30 mouse cellular contexts compared by ENCODE assay signal in genomic region chr6:84173626-84174025, GRCm38 (mm10).
"Had no signal": no experiment of that assay in that cellular context is flagged by ENCODE, and none has a peak within 500 bp of the region (broad histone marks: within the 10 kb centered on the region; RNA-seq: fewer than 3 reads in every experiment).

No protein-coding gene starts in this region.

- H3K9ac ChIP-seq: limb, embryonic 12.5 days; limb, embryonic 13.5 days; limb, embryonic 15.5 days; liver, embryonic 12.5 days; liver, embryonic 13.5 days; liver, embryonic 14.5 days; liver, embryonic 15.5 days; liver, postnatal 0 days; lung, embryonic 14.5 days; lung, embryonic 15.5 days; midbrain, embryonic 12.5 days; midbrain, embryonic 13.5 days; midbrain, embryonic 15.5 days; neural tube, embryonic 12.5 days had no signal

- H3K27me3 ChIP-seq: limb, embryonic 12.5 days; limb, embryonic 13.5 days; limb, embryonic 15.5 days; liver, embryonic 12.5 days; liver, embryonic 13.5 days; liver, embryonic 15.5 days; lung, embryonic 15.5 days; midbrain, embryonic 12.5 days; midbrain, embryonic 13.5 days; midbrain, embryonic 15.5 days; neural tube, embryonic 12.5 days had no signal

- H3K36me3 ChIP-seq: limb, embryonic 12.5 days; limb, embryonic 13.5 days; limb, embryonic 15.5 days; liver, embryonic 12.5 days; liver, embryonic 13.5 days; liver, embryonic 15.5 days; lung, embryonic 15.5 days; midbrain, embryonic 10.5 days; midbrain, embryonic 12.5 days; midbrain, embryonic 13.5 days; midbrain, embryonic 15.5 days; neural tube, embryonic 12.5 days had no signal

- H3K9me3 ChIP-seq: limb, embryonic 10.5 days; limb, embryonic 13.5 days; limb, embryonic 15.5 days; liver, embryonic 12.5 days; liver, embryonic 13.5 days; liver, embryonic 15.5 days; lung, embryonic 15.5 days; midbrain, embryonic 10.5 days; midbrain, embryonic 12.5 days; midbrain, embryonic 13.5 days; midbrain, embryonic 15.5 days; neural tube, embryonic 12.5 days had no signal

- DNase-seq: left cerebral cortex, postnatal 4 days; liver; liver, embryonic 13.5 days; liver, postnatal 0 days; lung, adult 18-20 months; lung, adult 2 months; lung, embryonic 14.5 days; lung, postnatal 14 days; lung, postnatal 36 days; midbrain, embryonic 14.5 days had no signal

- ATAC-seq: liver, embryonic 12.5 days; liver, postnatal 0 days; midbrain, embryonic 13.5 days; midbrain, embryonic 15.5 days; midbrain, embryonic 16.5 days had no signal

- H3K4me2 ChIP-seq: limb, embryonic 12.5 days; limb, embryonic 13.5 days; limb, embryonic 15.5 days; liver, embryonic 11.5 days; liver, embryonic 12.5 days; liver, embryonic 13.5 days; liver, embryonic 15.5 days; lung, embryonic 14.5 days; lung, embryonic 15.5 days; midbrain, embryonic 11.5 days; midbrain, embryonic 12.5 days; midbrain, embryonic 13.5 days; midbrain, embryonic 15.5 days; neural tube, embryonic 12.5 days had no signal

- H3K4me3 ChIP-seq: left cerebral cortex, adult 2 months; limb, embryonic 10.5 days; limb, embryonic 12.5 days; limb, embryonic 13.5 days; limb, embryonic 15.5 days; liver, embryonic 12.5 days; liver, embryonic 13.5 days; liver, embryonic 15.5 days; lung, embryonic 15.5 days; megakaryocyte, embryonic 14.5 days; midbrain, embryonic 10.5 days; midbrain, embryonic 12.5 days; midbrain, embryonic 13.5 days; midbrain, embryonic 15.5 days; myocyte; neural tube, embryonic 12.5 days had no signal

- H3K4me1 ChIP-seq: limb, embryonic 10.5 days; limb, embryonic 12.5 days; limb, embryonic 13.5 days; liver, embryonic 12.5 days; liver, embryonic 13.5 days; liver, embryonic 15.5 days; lung, embryonic 15.5 days; megakaryocyte, embryonic 14.5 days; midbrain, embryonic 10.5 days; midbrain, embryonic 12.5 days; midbrain, embryonic 13.5 days; midbrain, embryonic 15.5 days; neural tube, embryonic 12.5 days had no signal

- H3K27ac ChIP-seq: left cerebral cortex, adult 2 months; limb, embryonic 10.5 days; limb, embryonic 12.5 days; limb, embryonic 13.5 days; limb, embryonic 15.5 days; liver, embryonic 12.5 days; liver, embryonic 13.5 days; liver, embryonic 14.5 days; liver, embryonic 15.5 days; lung, embryonic 15.5 days; macrophage; midbrain, embryonic 10.5 days; midbrain, embryonic 12.5 days; midbrain, embryonic 13.5 days; midbrain, embryonic 15.5 days; neural tube, embryonic 12.5 days had no signal
